Mouse (Mus musculus) limb, embryonic 12.5 days (tissue): ENCODE measurements around the gene Adamts9. TPM values are rescaled to one million over a fixed set of nuclear protein-coding genes. Genes with fewer than 3 reads are reported as not detected.

ENCODE experiments used
- ATAC-seq: fragments of 200-750 bp; cut with Nextera tagmentation; 2 replicates; pipeline ENCODE4 v1.8.0; 2017; ENCODE audit warnings: low read depth, moderate TSS enrichment; ENCODE audit not compliant: insufficient number of reproducible peaks, insufficient read depth, low FRiP score, low TSS enrichment
- H3K27ac ChIP-seq: fragments of 300-500 bp; sonication (generic); 2 replicates; pipeline ENCODE4 v1.5.1; 2016; ENCODE audit warnings: mild to moderate bottlenecking, moderate library complexity
- H3K27me3 ChIP-seq: fragments of 300-500 bp; sonication (generic); 2 replicates; pipeline ENCODE4 v1.6.1; 2016; ENCODE audit warnings: mild to moderate bottlenecking, moderate library complexity
- H3K36me3 ChIP-seq: fragments of 300-500 bp; sonication (generic); 2 replicates; pipeline ENCODE4 v1.6.1; 2016; ENCODE audit warnings: mild to moderate bottlenecking, moderate library complexity
- H3K4me1 ChIP-seq: fragments of 300-500 bp; sonication (generic); replicated peaks from 2 replicates; pipeline ENCODE4 v1.6.1; 2016
- H3K4me2 ChIP-seq: fragments of 300-500 bp; sonication (generic); 2 replicates; pipeline ENCODE4 v1.6.1; 2016; ENCODE audit warnings: mild to moderate bottlenecking, moderate library complexity
- H3K4me3 ChIP-seq: fragments of 300-500 bp; sonication (generic); replicated peaks from 2 replicates; pipeline ENCODE4 v1.5.1; 2016; ENCODE audit warnings: mild to moderate bottlenecking
- H3K9ac ChIP-seq: fragments of 300-500 bp; sonication (generic); replicated peaks from 2 replicates; pipeline ENCODE4 v1.6.1; 2016; ENCODE audit warnings: mild to moderate bottlenecking, moderate library complexity
- H3K9me3 ChIP-seq: fragments of 300-500 bp; sonication (generic); 2 replicates; pipeline ENCODE4 v1.6.1; 2016; ENCODE audit warnings: mild to moderate bottlenecking, moderate library complexity
- WGBS: fragments of 180-500 bp; shearing (Covaris S2); methylation state at CpG from one replicate; pipeline ENCODE4 v1.1.7; 2016; 5-methylcytosine and 5-hydroxymethylcytosine counted together
- polyA plus RNA-seq: library from polyadenylated mRNA; unstranded; fragments of >200 nt; fragmentation: Nextera tagmentation; extraction: Ambion mirVana; gene quantifications from 2 replicates; pipeline ENCODE4 v1.2.1, GENCODE M21; 2016

The Adamts9 gene
- polyA plus RNA-seq, 1 experiment from 2014 or later, result 5.9 TPM

DNA sequence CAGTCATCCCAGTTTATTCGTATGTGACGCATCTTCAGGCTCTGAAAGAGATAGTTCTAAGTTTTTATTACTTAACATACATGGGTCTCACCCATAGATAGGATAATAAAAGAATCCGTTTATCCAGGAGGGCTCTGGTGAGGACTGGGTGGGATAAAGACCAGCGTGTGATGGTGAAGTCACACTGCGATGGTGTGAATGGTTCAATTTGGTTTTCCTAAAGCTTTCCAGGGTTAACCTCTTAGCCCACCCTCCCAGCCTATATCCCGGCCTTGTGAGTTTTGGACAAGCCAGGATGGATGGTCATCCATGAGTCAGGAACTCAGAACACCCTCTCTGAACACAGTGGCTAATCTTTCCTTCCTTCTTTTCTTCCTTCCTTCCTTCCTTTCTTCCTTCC is 17.7 kb upstream of the Adamts9 start:
- Histone ChIP-seq H3K4me1 (no peaks in the 10 kb centered on the region), H3K27me3 (no peaks in the 10 kb centered on the region), H3K36me3 (no peaks in the 10 kb centered on the region), H3K4me3 (no peak overlapping the region), H3K4me2 (no peak overlapping the region), H3K27ac (no peak overlapping the region), H3K9me3 (0 out of 2 replicates have a peak, but pooled peaks cover 4% of the 10 kb centered on the region), H3K9ac (no peak overlapping the region)
- no peak for ATAC-seq
- 88% methylated on average over 6 of the region's 6 CpGs for WGBS

DNA sequence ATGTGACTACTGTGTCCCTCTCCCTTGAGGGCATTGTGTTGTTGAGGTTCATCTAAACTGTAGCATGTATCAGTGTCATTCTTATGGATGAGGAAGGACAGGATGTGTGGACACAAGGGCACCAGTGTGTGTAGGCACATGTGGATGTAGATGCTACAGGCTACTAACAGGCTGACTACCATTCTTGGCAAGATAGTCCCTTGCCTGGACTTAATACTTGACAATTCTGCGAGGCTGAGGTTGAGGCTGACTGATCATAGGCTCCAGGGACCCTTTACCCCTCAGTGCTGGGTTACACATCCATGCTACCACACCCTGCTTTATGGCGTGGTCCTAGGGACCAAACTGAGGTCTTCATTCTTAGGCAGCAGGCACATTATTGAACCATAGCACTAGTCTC is 16.1 kb upstream of the Adamts9 start:
- Histone ChIP-seq H3K4me2 (no peak overlapping the region), H3K9me3 (no peaks in the 10 kb centered on the region), H3K36me3 (no peaks in the 10 kb centered on the region), H3K4me3 (no peak overlapping the region), H3K4me1 (no peaks in the 10 kb centered on the region), H3K27ac (no peak overlapping the region), H3K27me3 (no peaks in the 10 kb centered on the region), H3K9ac (no peak overlapping the region)
- WGBS, result 70% methylated on average over 2 of the region's 2 CpGs
- no peak for ATAC-seq

GRCm38 (mm10) chr6:92947337-92948042 is 4.2 kb upstream of the Adamts9 start:
- Histone ChIP-seq H3K9me3 (peaks cover 19% of the 10 kb centered on the region; the same call in 1 of the 2 replicates), H3K4me2 (no peak overlapping the region), H3K9ac (no peak overlapping the region), H3K27me3 (peaks cover 16% of the 10 kb centered on the region), H3K27ac (no peak overlapping the region), H3K4me3 (no peak overlapping the region), H3K36me3 (no peaks in the 10 kb centered on the region), H3K4me1 (peaks cover 5% of the 10 kb centered on the region)
- WGBS, result 90% methylated on average over 6 of the region's 6 CpGs
- ATAC-seq, result no peak

DNA sequence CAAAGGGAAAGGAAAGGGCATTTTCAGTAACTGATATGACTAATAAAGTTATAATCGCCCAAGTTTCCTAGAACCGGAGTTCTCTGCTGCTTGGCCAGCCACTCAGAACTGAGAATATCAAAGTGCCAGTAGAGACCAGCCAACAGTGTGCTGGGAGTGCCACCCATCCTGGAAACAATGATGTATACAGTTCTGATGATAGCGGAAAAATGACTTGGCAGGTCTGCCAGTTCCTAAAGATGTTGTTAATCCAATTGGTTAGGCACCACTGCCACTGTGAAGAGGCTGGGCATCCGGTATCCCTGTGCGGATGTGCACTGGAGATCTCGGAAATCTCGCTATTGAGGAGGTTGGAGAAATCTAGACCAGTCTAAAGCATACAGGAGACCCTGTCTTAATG is 1.4 kb upstream of the Adamts9 start:
- Histone ChIP-seq H3K9ac (no peak overlapping the region), H3K27ac (no peak overlapping the region), H3K27me3 (peaks cover 17% of the 10 kb centered on the region), H3K4me3 (no peak overlapping the region), H3K36me3 (no peaks in the 10 kb centered on the region), H3K4me2 (no peak overlapping the region), H3K9me3 (peaks cover 19% of the 10 kb centered on the region; the same call in 1 of the 2 replicates), H3K4me1 (peaks cover 14% of the 10 kb centered on the region)
- 55% methylated on average over 7 of the region's 7 CpGs for WGBS
- ATAC-seq, result no peak

DNA sequence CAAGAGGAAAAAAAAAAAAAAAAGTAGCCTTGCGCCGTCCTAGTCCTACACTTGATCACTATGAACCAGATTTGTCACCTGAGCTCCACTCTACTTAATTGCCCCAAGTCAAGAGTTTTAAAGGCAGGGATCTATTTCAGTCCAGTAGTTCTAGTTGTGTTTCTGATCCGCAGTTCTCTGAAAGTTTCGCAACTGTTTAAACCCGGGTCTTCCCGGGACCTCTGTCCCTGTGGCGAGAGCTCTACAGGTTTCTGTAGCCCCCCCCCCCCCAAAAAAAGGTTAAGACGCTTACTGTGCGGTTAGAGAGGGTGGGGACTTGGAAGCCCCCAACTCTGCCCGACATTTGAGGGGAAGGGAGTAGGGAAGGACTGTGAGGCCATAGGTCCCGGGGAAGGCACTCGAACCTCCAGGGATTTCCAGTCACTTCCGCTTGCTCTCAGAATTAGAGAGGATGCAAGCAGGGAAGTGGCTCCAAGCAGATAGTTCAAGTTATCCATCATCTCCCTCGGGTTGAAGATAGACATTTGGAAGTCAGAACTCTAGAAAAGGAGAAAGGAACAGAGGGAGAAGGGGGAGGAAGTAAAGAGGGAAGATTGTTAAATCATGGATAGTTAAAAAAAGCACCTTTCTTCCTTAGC is 875 bp upstream of the Adamts9 start:
- Histone ChIP-seq H3K9me3 (peaks cover 16% of the 10 kb centered on the region; the same call in 1 of the 2 replicates), H3K4me1 (peaks cover 18% of the 10 kb centered on the region), H3K27ac (peak overlapping the region; percentile 12; the same call in 1 of the 2 replicates), H3K36me3 (no peaks in the 10 kb centered on the region), H3K4me3 (peak overlapping the region; percentile 68), H3K9ac (0 out of 2 replicates have a peak overlapping the region, but pooled peaks have one; percentile 12), H3K4me2 (peak overlapping the region; percentile 85), H3K27me3 (peaks cover 19% of the 10 kb centered on the region)
- ATAC-seq, result no peak
- 6% methylated on average over 14 of the region's 14 CpGs for WGBS

- WGBS, result under 1% methylated on average over 30 of the region's 30 CpGs
- Histone ChIP-seq H3K27ac (peak overlapping the region; percentile 56), H3K9ac (peak overlapping the region; percentile 75), H3K4me1 (peaks cover 18% of the 10 kb centered on the region), H3K4me3 (peak overlapping the region; percentile 68), H3K4me2 (peak overlapping the region; percentile 85), H3K36me3 (peaks cover 8% of the 10 kb centered on the region), H3K27me3 (peaks cover 19% of the 10 kb centered on the region), H3K9me3 (no peaks in the 10 kb centered on the region)
- ATAC-seq, result no peak
Observed at GRCm38 (mm10) chr6:92941756-92942420, 1.4 kb downstream of the Adamts9 start.

- H3K9me3 ChIP-seq, result no peaks in the 10 kb centered on the region
- peaks cover 19% of the 10 kb centered on the region for H3K27me3 ChIP-seq
- peak overlapping the region; percentile 68 for H3K4me3 ChIP-seq
- H3K36me3 ChIP-seq, result peaks cover 14% of the 10 kb centered on the region
- WGBS, result under 1% methylated on average over 21 of the region's 21 CpGs
- peak overlapping the region; percentile 75; the same call in 1 of the 2 replicates for H3K9ac ChIP-seq
- peak; percentile 74 for ATAC-seq
- peak overlapping the region; percentile 56 for H3K27ac ChIP-seq
- peaks cover 18% of the 10 kb centered on the region for H3K4me1 ChIP-seq
- H3K4me2 ChIP-seq, result peak overlapping the region; percentile 85
Observed at GRCm38 (mm10) chr6:92941281-92941731, 2.0 kb downstream of the Adamts9 start.

DNA sequence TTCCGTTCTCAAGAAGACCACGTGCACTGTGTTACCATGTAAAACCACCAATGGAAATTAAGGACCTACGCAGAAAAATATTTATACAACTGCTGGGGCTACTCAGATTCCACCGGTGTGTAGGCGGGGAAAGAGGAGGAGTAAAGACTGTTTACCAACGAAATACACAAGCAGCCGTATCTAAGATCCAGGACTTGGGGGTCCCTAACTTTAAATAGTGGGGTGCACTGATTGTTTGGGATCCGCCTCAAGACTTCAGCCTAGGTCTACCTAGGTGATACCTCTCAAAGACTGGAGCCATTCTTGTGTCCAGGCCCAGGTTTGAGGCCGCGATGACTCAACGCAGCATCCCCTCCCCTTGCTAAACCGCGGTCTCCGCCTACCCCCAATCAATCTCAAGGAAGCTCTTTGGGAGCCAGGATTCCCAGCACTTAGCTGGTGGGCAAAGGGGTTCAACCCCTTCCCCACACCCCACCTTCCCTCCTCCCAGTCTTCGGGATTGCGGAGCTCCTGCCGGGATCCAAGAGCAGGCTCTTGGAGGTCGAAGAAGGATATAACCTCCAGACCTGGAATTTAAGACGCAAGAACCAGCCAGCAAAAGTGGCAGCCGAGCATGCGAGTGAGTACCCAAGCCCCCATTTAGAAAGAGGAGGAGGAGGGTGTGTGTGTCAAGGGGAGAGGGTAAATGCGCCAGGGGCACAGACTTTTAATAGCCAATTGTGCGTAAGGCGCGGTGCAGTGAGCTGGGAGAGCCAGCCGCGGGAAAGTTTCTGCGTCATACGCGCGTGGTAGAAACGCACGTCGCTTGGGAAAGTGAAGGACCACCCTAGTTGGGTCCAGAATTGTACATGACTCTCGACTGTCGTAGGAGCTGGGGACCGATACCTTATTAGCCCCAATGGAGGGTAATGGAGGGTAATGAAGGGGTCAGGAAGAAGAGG is 2.8 kb downstream of the Adamts9 start:
- H3K27me3 ChIP-seq, result peaks cover 16% of the 10 kb centered on the region
- WGBS, result 1% methylated on average over 37 of the region's 37 CpGs
- ATAC-seq, result peak; percentile 30

DNA sequence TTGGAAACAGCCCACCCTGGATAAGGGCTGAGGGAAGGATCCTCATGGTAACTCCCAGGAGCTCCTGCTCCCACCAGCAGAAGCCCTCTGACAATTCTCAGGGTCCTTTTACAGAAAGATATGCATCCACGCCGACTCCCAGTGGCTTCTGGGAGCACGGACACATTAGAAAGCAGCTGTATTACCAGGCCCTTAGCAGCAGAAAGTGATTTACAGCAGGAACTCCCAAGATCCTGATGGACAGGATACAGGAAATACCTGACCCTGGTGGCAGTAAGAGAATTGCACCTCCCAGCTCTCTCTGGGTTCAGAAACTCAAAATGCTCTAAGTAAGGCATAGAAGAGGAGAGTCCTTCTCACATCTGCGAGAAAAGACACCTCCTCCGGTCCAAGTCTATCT is 15.0 kb downstream of the Adamts9 start:
- Histone ChIP-seq H3K36me3 (0 out of 2 replicates have a peak, but pooled peaks cover 10% of the 10 kb centered on the region), H3K4me1 (peaks cover 6% of the 10 kb centered on the region; the same call in 1 of the 2 replicates), H3K4me2 (no peak overlapping the region), H3K9ac (no peak overlapping the region), H3K27me3 (no peaks in the 10 kb centered on the region), H3K9me3 (no peaks in the 10 kb centered on the region), H3K4me3 (no peak overlapping the region), H3K27ac (no peak overlapping the region)
- WGBS, result 68% methylated on average over 5 of the region's 5 CpGs
- no peak for ATAC-seq

More for the DNA sequence above, 2.8 kb downstream of the Adamts9 start:
- peak overlapping the region; percentile 56 for H3K27ac ChIP-seq
- peak overlapping the region; percentile 85 for H3K4me2 ChIP-seq
- H3K36me3 ChIP-seq, result peaks cover 20% of the 10 kb centered on the region
- H3K9ac ChIP-seq, result peak overlapping the region; percentile 42
- H3K4me1 ChIP-seq, result peaks cover 18% of the 10 kb centered on the region
- no peaks in the 10 kb centered on the region for H3K9me3 ChIP-seq
- H3K4me3 ChIP-seq, result peak overlapping the region; percentile 68

DNA sequence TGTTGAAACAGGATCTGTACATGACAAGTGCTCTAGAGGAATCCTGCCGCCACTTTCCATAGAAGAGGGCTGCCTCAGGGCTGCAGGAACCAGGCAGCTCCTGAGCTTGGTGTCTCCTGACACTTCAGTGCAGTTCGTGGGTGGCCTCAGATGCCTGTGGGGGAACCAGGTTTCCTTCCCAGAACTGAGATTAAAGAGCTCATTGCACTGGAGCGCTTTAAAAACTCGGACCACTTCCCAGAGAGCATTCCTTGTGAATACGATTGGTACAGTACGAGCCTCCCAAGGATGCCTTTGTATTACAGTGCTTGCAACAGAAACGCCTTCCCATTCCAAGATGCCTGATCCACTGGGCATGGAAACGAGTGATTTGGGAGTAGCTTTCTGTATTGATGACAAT is 18.8 kb downstream of the Adamts9 start:
- Histone ChIP-seq H3K36me3 (0 out of 2 replicates have a peak, but pooled peaks cover 3% of the 10 kb centered on the region), H3K27me3 (no peaks in the 10 kb centered on the region), H3K9me3 (no peaks in the 10 kb centered on the region), H3K9ac (no peak overlapping the region), H3K4me2 (no peak overlapping the region), H3K27ac (no peak overlapping the region), H3K4me1 (peaks cover 26% of the 10 kb centered on the region), H3K4me3 (no peak overlapping the region)
- WGBS, result 51% methylated on average over 8 of the region's 8 CpGs
- ATAC-seq, result no peak
